Mouse (Mus musculus): ENCODE results near the gene Ccdc33. TPM values are rescaled to one million over a fixed set of nuclear protein-coding genes. Genes with fewer than 3 reads are reported as not detected.

The Ccdc33 gene
- total and polyA plus RNA-seq, 2 experiments = not detected

GRCm38 (mm10) chr9:57992781-57993591 lies 125.6 kb downstream of the Ccdc33 start:
- TF ChIP-seq CTCF (IDR thresholded peaks at IDR 0.05; ENCODE audit: low read depth, low read length) = no peak
- no peak for TF ChIP-seq POLR2A (IDR thresholded peaks at IDR 0.05; ENCODE audit: extremely low read depth, insufficient read depth, low read length)
- DNase-seq (ENCODE audit: extremely low read depth, low read depth, low spot score) = no peak
- Histone ChIP-seq H3K4me3 (ENCODE audit: insufficient read depth, low read depth, low read length) (no peak overlapping the region), H3K27ac (replicated peaks; ENCODE audit: insufficient read depth, low read depth, low read length) (no peak overlapping the region), H3K9ac (ENCODE audit: low read depth, low read length) (no peak overlapping the region), H3K79me2 (ENCODE audit: control insufficient read depth, insufficient read depth, low read length) (no peaks in the 10 kb centered on the region), H3K4me1 (ENCODE audit: control insufficient read depth, insufficient read depth, low read length) (no peaks in the 10 kb centered on the region), H3K36me3 (ENCODE audit: control insufficient read depth, insufficient read depth, low read length) (no peaks in the 10 kb centered on the region), H3K27me3 (ENCODE audit: control insufficient read depth, insufficient read depth, low read length) (no peaks in the 10 kb centered on the region)
- WGBS = 81% methylated on average over 8 of the region's 8 CpGs

- H3K79me2 ChIP-seq (ENCODE audit: control insufficient read depth, insufficient read depth, low read length) = no peaks in the 10 kb centered on the region
- no peak overlapping the region for H3K9ac ChIP-seq (ENCODE audit: low read depth, low read length)
- no peaks in the 10 kb centered on the region for H3K4me1 ChIP-seq (ENCODE audit: control insufficient read depth, insufficient read depth, low read length)
- no peak for TF ChIP-seq POLR2A (IDR thresholded peaks at IDR 0.05; ENCODE audit: extremely low read depth, insufficient read depth, low read length)
- no peak for TF ChIP-seq CTCF (IDR thresholded peaks at IDR 0.05; ENCODE audit: low read depth, low read length)
- H3K27me3 ChIP-seq (ENCODE audit: control insufficient read depth, insufficient read depth, low read length) = no peaks in the 10 kb centered on the region
- no peak for DNase-seq (ENCODE audit: extremely low read depth, low read depth, low spot score)
- no peaks in the 10 kb centered on the region for H3K36me3 ChIP-seq (ENCODE audit: control insufficient read depth, insufficient read depth, low read length)
- no peak overlapping the region for H3K4me3 ChIP-seq (ENCODE audit: insufficient read depth, low read depth, low read length)
- WGBS = 91% methylated on average over 3 of the region's 3 CpGs
- H3K27ac ChIP-seq (replicated peaks; ENCODE audit: insufficient read depth, low read depth, low read length) = no peak overlapping the region
Measured at GRCm38 (mm10) chr9:57992060-57992459, 126.6 kb downstream of the Ccdc33 start.

- peak; percentile 10 for DNase-seq (ENCODE audit: extremely low read depth, low read depth, low spot score)
- no peak overlapping the region for H3K27ac ChIP-seq (replicated peaks; ENCODE audit: insufficient read depth, low read depth, low read length)
Measured at GRCm38 (mm10) chr9:57990438-57991110, 128.0 kb downstream of the Ccdc33 start.

GRCm38 (mm10) chr9:57989309-57989708 lies 129.3 kb downstream of the Ccdc33 start:
- DNase-seq (ENCODE audit: extremely low read depth, low read depth, low spot score) = no peak
- H3K4me3 ChIP-seq (ENCODE audit: insufficient read depth, low read depth, low read length) = no peak overlapping the region
- no peaks in the 10 kb centered on the region for H3K36me3 ChIP-seq (ENCODE audit: control insufficient read depth, insufficient read depth, low read length)
- H3K4me1 ChIP-seq (ENCODE audit: control insufficient read depth, insufficient read depth, low read length) = no peaks in the 10 kb centered on the region
- H3K27ac ChIP-seq (replicated peaks; ENCODE audit: insufficient read depth, low read depth, low read length) = no peak overlapping the region
- TF ChIP-seq CTCF (IDR thresholded peaks at IDR 0.05; ENCODE audit: low read depth, low read length) (no peak), POLR2A (IDR thresholded peaks at IDR 0.05; ENCODE audit: extremely low read depth, insufficient read depth, low read length) (no peak)
- 78% methylated on average over 6 of the region's 6 CpGs for WGBS
- H3K79me2 ChIP-seq (ENCODE audit: control insufficient read depth, insufficient read depth, low read length) = no peaks in the 10 kb centered on the region
- H3K27me3 ChIP-seq (ENCODE audit: control insufficient read depth, insufficient read depth, low read length) = no peaks in the 10 kb centered on the region
- H3K9ac ChIP-seq (ENCODE audit: low read depth, low read length) = no peak overlapping the region

More at GRCm38 (mm10) chr9:57990438-57991110, 128.0 kb downstream of the Ccdc33 start:
- Histone ChIP-seq H3K4me3 (ENCODE audit: insufficient read depth, low read depth, low read length) (no peak overlapping the region), H3K9ac (ENCODE audit: low read depth, low read length) (no peak overlapping the region), H3K27me3 (ENCODE audit: control insufficient read depth, insufficient read depth, low read length) (no peaks in the 10 kb centered on the region), H3K79me2 (ENCODE audit: control insufficient read depth, insufficient read depth, low read length) (no peaks in the 10 kb centered on the region), H3K36me3 (ENCODE audit: control insufficient read depth, insufficient read depth, low read length) (no peaks in the 10 kb centered on the region), H3K4me1 (ENCODE audit: control insufficient read depth, insufficient read depth, low read length) (no peaks in the 10 kb centered on the region)
- WGBS = 30% methylated on average over 10 of the region's 10 CpGs
- TF ChIP-seq CTCF (IDR thresholded peaks at IDR 0.05; ENCODE audit: low read depth, low read length) = peak; percentile 79
- TF ChIP-seq POLR2A (IDR thresholded peaks at IDR 0.05; ENCODE audit: extremely low read depth, insufficient read depth, low read length) = no peak

- no peak overlapping the region for H3K9ac ChIP-seq (ENCODE audit: low read depth, low read length)
- DNase-seq (ENCODE audit: extremely low read depth, low read depth, low spot score) = no peak
- TF ChIP-seq CTCF (IDR thresholded peaks at IDR 0.05; ENCODE audit: low read depth, low read length) (no peak), POLR2A (IDR thresholded peaks at IDR 0.05; ENCODE audit: extremely low read depth, insufficient read depth, low read length) (no peak)
- no peaks in the 10 kb centered on the region for H3K27me3 ChIP-seq (ENCODE audit: control insufficient read depth, insufficient read depth, low read length)
- no peaks in the 10 kb centered on the region for H3K36me3 ChIP-seq (ENCODE audit: control insufficient read depth, insufficient read depth, low read length)
- H3K4me3 ChIP-seq (ENCODE audit: insufficient read depth, low read depth, low read length) = no peak overlapping the region
- no peak overlapping the region for H3K27ac ChIP-seq (replicated peaks; ENCODE audit: insufficient read depth, low read depth, low read length)
- 90% methylated on average over 2 of the region's 2 CpGs for WGBS
- no peaks in the 10 kb centered on the region for H3K79me2 ChIP-seq (ENCODE audit: control insufficient read depth, insufficient read depth, low read length)
- no peaks in the 10 kb centered on the region for H3K4me1 ChIP-seq (ENCODE audit: control insufficient read depth, insufficient read depth, low read length)
Measured at GRCm38 (mm10) chr9:57988098-57988497, 130.5 kb downstream of the Ccdc33 start.
